Mouse (Mus musculus) retina, postnatal 7 days (tissue): ENCODE measurements at regions not wholly inside any gene's neighbourhood (a gene's known extent, or its start where the extent isn't known, plus 50 kb on each side); places are given as distances from the start of the nearest gene placed in this dataset.

ENCODE experiments used
- DNase-seq: peaks from one replicate; pipeline ENCODE4 v3.0.0-alpha.2; 2012; ENCODE audit warnings: low read depth, low spot score

GRCm38 (mm10) chr1:41810318-41810964 lies 885.1 kb upstream of the Pou3f3 start:
- DNase-seq = peak; percentile 27

GRCm38 (mm10) chr1:41811130-41811529 lies 884.4 kb upstream of the Pou3f3 start:
- DNase-seq = no peak

GRCm38 (mm10) chr1:41812071-41812470 lies 883.5 kb upstream of the Pou3f3 start:
- no peak for DNase-seq

GRCm38 (mm10) chr1:41814032-41815005 lies 881.2 kb upstream of the Pou3f3 start:
- no peak for DNase-seq

GRCm38 (mm10) chr1:41815021-41815420 lies 880.5 kb upstream of the Pou3f3 start:
- DNase-seq = no peak

- DNase-seq = no peak
These were observed 872.8 kb upstream of the Pou3f3 start for GRCm38 (mm10) chr1:41822742-41823141.

- DNase-seq = no peak
These were observed 870.3 kb upstream of the Pou3f3 start for GRCm38 (mm10) chr1:41825223-41825622.

GRCm38 (mm10) chr1:41831641-41832040 lies 863.9 kb upstream of the Pou3f3 start:
- no peak for DNase-seq
